Mouse (Mus musculus) layer of hippocampus, adult 9-10 months (tissue): ENCODE results near the gene Ano8.
A peak's percentile ranks its signal among the peaks of the same experiment; 100 is the strongest.

Experiments
- DNase-seq: peaks from one replicate; pipeline ENCODE4 v3.0.0; 2022; ENCODE audit warnings: low spot score

Gene Ano8

DNA sequence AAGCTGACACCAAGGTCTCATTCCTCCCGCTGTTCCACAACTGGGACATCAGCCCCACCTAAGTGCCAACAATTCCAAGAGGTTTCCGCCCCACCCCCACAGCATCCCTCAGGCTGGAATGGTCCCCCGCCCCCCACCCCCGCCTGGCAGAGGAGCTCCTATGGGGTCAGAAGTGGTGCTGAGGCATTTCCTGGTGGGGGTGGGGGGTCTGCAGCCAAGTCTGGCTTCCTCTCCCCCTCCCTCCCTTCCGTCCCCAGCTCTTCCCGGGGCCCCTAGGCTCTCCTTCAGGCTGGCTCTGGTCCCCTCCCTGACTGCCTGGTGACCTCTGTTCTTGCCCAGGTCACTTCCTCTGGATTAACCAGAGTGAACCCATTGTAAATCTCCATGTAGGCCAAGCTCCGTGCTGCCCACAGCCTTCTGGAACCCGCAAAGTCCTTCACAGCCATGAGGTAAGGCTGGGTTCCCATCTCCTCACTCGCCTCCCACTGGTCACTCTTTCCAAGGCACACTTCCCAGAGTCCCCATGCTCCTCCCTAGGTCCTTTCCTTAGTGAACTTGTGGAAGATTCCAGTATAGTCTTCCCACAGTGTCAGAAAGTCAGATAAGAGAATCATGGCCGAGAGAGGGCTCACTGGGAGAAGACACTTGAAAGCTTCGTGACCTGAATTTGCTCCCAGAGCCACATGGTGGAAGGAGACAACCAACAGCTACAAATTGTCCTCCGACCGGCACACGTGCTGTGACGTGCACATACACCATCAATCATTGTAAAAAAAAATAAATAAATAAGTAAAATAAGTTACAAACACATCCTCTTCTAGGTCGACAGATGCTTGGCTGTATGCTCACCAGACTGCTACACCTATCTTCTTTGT, 13.3 kb upstream of the Ano8 start:
- DNase-seq = no peak

DNA sequence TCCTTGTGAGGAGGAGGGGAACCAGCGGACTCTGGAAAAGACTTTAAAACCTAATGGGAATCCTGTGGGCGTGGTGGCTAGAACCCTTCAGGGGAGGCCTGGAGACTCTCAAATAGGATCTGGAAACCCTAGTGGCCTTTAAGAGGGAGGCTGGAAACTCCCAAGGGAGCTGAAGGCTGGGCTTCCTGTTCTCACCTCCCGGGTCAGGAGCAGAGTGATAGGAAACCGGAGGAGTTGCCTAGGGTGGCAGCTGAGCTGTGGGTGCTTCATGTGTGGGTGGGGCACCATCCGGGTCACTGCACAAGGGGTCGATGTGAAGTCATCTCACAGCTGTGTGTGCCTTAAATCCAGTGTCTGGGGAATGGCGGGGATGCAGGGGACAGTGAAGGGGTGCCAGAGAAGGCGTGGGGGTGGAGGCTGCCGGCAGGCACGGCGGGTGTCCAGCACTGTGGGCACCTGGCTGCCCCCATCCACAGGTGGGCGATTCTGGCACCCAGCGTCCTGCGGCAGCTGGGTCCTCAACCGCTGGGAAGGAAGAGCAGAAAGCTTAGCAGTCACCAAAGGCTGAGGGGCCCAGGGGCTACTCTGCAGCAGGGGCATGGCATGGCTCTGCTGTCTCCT, 12.2 kb upstream of the Ano8 start:
- no peak for DNase-seq

DNA sequence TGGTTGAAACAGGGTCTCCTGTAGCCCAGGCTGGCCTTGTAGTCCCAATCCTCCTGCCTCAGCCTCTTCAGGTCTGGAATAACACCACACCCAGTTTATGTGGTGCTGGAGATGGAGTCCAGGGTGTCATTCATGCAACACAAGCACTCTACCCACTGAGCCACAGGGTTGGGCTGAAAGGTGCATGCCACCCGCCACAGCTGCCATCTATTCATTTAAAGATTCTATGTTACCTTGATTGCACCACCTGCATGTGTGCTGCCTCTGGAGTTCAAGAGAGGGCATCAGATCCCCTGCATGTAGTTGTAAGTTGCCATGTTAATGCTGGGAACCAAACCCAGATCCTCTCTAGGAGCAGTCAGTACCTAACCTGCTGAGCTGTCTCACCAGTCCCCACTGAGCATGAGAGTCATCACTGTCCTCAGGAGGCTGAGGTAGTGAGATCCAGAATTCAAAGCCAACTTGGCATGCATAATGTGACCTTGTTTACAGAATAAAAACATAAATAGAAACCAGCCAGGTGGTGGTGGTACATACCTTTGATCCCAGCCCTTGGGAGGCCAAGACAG, 11.4 kb upstream of the Ano8 start:
- DNase-seq = no peak

GRCm38 (mm10) chr8:71496481-71496880, 10.7 kb upstream of the Ano8 start:
- no peak for DNase-seq

DNA sequence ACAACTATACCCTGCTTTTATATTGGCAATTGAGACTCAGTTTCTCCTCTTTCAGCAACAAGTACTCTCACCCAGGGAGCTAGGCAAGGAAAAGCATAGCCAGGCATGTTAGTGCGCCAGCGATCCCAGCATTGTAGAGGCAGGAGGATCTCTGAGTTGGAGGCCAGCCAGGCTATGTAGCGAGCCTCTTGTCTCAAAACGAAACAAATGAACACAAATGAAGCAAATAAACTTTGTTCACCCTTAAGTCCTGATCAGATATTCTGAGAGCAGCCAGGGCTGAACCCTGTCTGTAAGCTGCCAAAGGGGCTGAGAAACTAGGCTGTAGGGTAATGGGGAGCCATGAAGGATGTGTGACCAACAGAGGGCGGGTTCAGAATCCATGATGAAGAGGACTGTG, 10.0 kb upstream of the Ano8 start:
- DNase-seq = no peak

GRCm38 (mm10) chr8:71495039-71495438, 9.3 kb upstream of the Ano8 start:
- DNase-seq = peak; percentile 65

DNA sequence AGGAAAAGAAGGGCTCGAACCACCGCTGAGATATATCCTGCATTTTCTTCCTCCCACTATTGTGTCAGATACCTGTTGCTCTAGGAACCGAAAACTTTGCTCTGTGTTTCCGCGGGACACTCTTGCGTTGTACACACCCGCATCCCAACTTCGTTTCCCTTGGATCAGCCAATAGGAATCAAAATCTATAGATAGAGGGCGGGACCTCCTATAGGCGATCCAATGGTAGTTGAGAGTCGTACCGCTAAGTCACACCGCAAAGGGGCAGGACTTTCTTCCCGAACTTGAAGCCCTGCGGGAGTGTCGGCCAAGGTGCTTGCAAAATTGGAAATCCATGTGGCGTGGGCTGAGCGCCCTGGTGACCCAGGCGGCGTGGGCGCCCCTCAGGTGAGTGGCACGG, 2.7 kb upstream of the Ano8 start:
- peak; percentile 86 for DNase-seq

DNA sequence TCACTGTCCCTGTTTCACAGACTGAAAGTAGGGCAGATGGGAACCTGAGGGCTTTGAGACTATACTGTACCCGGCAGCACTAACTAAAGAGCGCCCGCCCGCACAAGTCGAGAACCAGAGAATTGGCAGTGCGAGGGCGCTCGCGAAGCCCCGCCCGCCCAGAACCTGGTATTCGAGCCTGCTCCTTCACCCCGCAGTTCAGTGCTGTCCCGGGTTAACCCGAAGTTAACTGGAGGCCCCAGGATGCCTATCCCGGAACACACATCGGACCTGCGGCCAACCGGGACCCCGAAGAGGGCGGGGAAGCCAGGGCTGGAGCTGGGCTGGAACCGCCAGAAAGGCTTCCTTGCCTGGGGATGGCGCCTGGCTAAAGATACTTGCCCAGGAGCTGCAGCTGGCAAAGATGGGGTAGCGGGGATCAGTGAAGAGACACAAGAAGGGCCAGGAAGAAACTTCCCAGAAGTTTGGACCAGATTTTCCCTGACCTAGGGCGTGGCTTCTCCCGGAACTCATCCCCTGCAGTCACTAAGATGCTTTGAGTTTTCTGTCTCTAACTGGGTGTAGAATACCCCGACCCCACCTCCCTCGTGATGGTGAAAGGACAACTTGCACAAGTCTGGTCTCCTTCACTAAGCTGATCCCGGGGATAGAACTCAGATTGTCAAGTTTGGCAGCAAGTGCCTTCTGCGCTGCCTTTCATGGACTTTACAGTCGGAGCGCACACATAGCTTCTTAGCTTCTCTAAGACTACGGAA, 2.1 kb upstream of the Ano8 start, which contains the start of gene Gtpbp3:
Gene Gtpbp3 (plus strand): TSS at position 413 of the 755 bp plus-strand sequence.
- no peak for DNase-seq

GRCm38 (mm10) chr8:71486136-71486529, 370 bp upstream of the Ano8 start:
- no peak for DNase-seq

DNA sequence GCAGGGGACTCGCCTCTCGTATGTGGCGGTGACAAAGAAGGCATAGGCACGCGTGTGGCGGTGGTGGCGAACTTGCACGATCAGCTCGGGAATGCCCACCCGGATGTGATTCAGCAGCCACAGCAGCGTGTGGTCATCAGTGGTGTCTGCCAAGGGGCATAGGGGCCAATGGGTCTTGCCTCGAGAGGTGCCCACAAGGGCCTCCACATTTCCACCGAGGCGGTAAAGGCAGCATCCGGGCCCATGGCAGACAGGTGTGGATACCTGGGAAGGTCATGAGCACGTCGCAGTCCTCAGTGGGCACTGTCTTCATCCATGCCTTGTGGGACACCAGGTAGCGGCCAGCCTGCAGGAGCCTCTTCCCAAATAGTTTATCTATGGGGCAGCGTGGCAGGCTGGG, 1.0 kb downstream of the Ano8 start:
- DNase-seq = no peak

GRCm38 (mm10) chr8:71483932-71484331, 1.8 kb downstream of the Ano8 start:
- DNase-seq = no peak

DNA sequence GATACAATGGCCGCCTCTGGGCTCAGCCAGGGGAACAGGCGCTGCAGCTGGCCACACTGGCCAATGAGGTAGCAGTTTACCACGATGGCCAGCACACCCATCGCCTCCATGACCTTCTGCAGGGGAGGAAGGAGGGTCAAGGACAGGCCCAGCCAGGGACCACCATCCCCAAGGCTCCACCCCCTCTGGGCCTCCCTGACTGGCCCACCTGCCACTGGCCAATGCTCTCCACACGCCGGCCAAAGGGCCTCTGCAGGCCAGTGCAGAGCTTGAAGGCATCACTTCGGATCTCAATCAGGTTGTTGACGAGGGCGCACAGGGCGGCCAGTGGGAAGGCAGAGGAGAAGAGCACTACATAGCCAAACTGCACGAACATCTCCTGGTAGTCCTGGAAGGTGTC, 6.8 kb downstream of the Ano8 start:
- DNase-seq = no peak

DNA sequence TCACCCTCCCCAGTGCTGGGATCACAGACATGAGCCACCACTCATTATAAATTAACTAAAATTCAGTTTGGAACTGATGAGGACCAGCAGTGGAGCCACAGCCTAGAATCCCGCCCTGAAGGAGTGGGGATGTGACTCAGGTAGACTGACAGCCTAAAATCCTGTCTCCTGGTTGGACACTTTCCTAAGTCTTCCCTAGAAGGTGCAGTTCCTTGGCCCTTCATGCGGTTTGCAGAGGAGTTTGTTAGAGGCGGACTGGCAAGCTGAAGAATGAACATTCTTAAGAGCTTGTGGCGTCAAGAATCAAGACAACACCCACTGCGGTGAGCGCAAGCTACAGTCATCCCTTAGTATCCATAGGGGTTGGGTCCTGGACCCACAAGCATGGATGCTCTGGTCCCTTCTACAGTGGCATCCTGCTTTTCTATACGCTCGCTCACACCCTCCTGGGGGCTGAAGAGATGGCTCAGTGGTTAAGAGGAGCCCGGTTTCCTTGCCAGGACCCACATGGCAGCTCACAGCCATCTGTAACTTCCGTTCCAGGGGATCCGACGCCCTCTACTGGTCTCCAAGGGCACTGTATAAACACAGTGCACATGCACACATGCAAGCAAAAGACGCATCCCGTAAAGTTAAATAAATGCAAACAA, 8.4 kb downstream of the Ano8 start:
- DNase-seq = no peak

GRCm38 (mm10) chr8:71476099-71476940, 9.4 kb downstream of the Ano8 start:
- no peak for DNase-seq

GRCm38 (mm10) chr8:71475702-71476075, 10.1 kb downstream of the Ano8 start:
- no peak for DNase-seq

- DNase-seq = no peak
These were observed 10.7 kb downstream of the Ano8 start for GRCm38 (mm10) chr8:71474785-71475701.

DNA sequence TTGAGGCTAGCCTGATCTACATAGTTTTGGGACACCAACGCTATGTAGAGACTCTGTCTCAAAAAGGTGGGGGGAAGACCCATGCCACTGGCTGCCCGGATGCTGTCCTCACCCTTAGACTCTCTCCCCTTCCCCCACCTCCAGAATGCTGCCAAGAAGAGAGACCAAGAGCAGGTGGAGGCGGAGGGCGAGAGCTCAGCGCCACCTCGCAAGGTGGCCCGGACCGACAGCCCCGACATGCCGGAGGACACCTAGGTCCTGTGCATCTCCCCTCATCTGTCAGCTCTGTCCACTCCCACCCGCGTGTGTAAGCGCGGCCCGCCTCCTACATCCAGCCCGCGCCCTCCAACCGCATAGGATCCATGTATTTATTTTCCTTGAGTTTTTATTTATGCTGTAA, 11.4 kb downstream of the Ano8 start:
- DNase-seq = no peak

DNA sequence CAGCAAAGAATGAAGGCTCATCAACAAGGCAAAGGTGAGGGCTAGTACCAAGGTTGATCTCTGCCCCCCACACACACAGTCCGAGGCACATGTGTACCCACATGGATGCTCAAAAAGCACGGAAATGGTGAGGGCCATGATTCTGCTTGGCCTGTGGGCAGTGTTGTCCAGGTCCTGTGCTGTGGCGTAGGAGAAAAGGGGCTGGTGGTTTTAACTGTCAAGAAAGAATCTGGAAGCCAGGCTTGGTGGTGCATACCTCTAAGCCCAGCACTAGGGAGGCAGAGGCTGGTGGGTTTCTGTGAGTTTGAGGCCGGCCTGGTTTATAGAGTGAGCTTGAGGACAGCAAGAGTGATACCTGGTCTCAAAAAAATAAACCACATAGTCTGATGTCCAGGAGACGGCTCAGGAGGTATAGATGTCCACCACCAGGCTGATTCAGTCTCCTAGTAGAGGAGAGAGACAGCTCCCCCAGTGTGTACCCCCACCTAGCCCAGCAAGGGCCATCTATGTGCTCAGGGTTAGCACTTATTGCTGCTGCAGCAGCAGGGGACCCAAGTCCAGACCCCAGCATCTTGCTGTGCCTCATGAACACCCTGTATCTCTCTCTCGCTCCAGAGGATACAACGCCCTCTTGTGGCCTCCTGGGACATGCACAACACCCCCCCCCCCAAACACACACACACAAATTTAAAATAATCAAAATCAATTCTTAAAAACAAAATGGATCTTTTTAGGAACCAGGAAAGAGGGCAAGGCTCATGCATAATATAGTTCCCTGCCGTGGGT, 13.0 kb downstream of the Ano8 start:
- no peak for DNase-seq

- no peak for DNase-seq
These were observed 13.9 kb downstream of the Ano8 start for GRCm38 (mm10) chr8:71471861-71472260.
